Mouse (Mus musculus) hindbrain, embryonic 14.5 days (tissue): ENCODE measurements around the gene Tln1. TPM values are rescaled to one million over a fixed set of nuclear protein-coding genes. Genes with fewer than 3 reads are reported as not detected.

Experiments used
- ATAC-seq: fragments of 200-750 bp; cut with Nextera tagmentation; 2 replicates; pipeline ENCODE4 v1.8.0; 2017; ENCODE audit warnings: moderate number of reproducible peaks, mild to moderate bottlenecking, moderate TSS enrichment, moderate library complexity; ENCODE audit not compliant: low FRiP score
- DNase-seq: peaks from one replicate; pipeline ENCODE4 v3.0.0-alpha.2; 2015; ENCODE audit warnings: low spot score
- H3K27ac ChIP-seq: fragments of 300-500 bp; sonication (generic); 2 replicates; pipeline ENCODE4 v1.5.1; 2014; ENCODE audit warnings: mild to moderate bottlenecking, moderate library complexity
- H3K27me3 ChIP-seq: fragments of 300-500 bp; sonication (generic); 2 replicates; pipeline ENCODE4 v1.6.1; 2014; ENCODE audit warnings: mild to moderate bottlenecking, low read length, mixed read lengths; ENCODE audit not compliant: control insufficient read depth, insufficient read depth
- H3K36me3 ChIP-seq: fragments of 300-500 bp; sonication (generic); replicated peaks from 2 replicates; pipeline ENCODE4 v1.6.1; 2014; ENCODE audit not compliant: control insufficient read depth, insufficient read depth
- H3K4me1 ChIP-seq: fragments of 300-500 bp; sonication (generic); replicated peaks from 2 replicates; pipeline ENCODE4 v1.6.1; 2014; ENCODE audit warnings: antibody characterized with exemption, low read length, mixed read lengths; ENCODE audit not compliant: control insufficient read depth, insufficient read depth
- H3K4me2 ChIP-seq: fragments of 300-500 bp; sonication (generic); replicated peaks from 2 replicates; pipeline ENCODE4 v1.6.1; 2014; ENCODE audit warnings: mild to moderate bottlenecking, moderate library complexity
- H3K4me3 ChIP-seq: fragments of 300-500 bp; sonication (generic); replicated peaks from 2 replicates; pipeline ENCODE4 v1.5.1; 2014; ENCODE audit warnings: mild to moderate bottlenecking, low read length
- H3K9ac ChIP-seq: fragments of 300-500 bp; sonication (generic); 2 replicates; pipeline ENCODE4 v1.6.1; 2014
- H3K9me3 ChIP-seq: fragments of 300-500 bp; sonication (generic); 2 replicates; pipeline ENCODE4 v1.6.1; 2016; ENCODE audit warnings: low read length; ENCODE audit not compliant: control insufficient read depth
- WGBS: fragments of 180-500 bp; shearing (Covaris S2); extraction: QIAGEN DNeasy Blood & Tissue Kit; methylation state at CpG from one replicate; pipeline ENCODE4 v1.1.7; 2014; 5-methylcytosine and 5-hydroxymethylcytosine counted together
- polyA plus RNA-seq: library from polyadenylated mRNA; unstranded; fragments of >200 nt; fragmentation: Nextera tagmentation; extraction: Ambion mirVana; gene quantifications from 2 replicates; pipeline ENCODE4 v1.2.1, GENCODE M21; 2014

Gene Tln1
- polyA plus RNA-seq, 1 experiment from 2014 or later: 62.8 TPM

DNA sequence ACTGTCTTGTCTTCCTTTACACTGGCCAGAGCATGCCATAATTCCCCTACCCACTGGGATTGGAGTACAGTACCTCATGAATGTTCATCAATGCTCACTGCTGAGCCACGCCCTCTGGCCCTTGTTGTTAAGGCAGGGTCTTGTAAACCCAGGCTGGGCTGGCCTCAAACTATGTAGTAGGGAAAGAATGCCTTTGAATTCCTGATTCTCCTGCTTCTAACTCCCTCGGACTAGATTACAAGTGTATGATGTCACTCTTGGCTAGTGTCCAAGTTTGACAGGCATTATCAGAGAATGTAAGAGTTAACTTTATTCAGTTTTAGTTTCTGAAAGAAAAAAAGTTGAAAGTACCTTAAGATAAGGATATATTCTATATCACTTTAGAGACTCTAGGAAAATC, 1.7 kb upstream of the Tln1 start:
- Histone ChIP-seq H3K9ac (no peak overlapping the region), H3K4me2 (no peak overlapping the region), H3K4me1 (peaks cover 28% of the 10 kb centered on the region), H3K36me3 (peaks cover 55% of the 10 kb centered on the region), H3K27me3 (no peaks in the 10 kb centered on the region), H3K9me3 (no peaks in the 10 kb centered on the region), H3K4me3 (no peak overlapping the region), H3K27ac (no peak overlapping the region)
- 55% methylated on average over 2 of the region's 2 CpGs for WGBS
- no peak for ATAC-seq
- no peak for DNase-seq

DNA sequence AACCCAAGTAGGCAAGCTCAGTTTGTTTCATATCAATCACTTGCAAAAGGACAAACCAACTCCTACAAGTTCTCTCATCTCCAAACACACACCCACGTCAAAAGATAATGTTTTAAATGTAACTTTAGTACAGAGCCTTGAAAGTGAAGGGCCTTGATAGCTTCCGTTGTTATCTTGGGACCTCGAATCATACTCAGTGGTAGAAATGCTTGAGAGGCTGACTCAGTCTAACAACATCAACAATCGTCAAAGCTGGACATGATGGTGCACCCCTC, 1.0 kb upstream of the Tln1 start:
- Histone ChIP-seq H3K27me3 (no peaks in the 10 kb centered on the region), H3K9me3 (no peaks in the 10 kb centered on the region), H3K4me3 (peak overlapping the region; percentile 81), H3K36me3 (peaks cover 53% of the 10 kb centered on the region), H3K9ac (peak overlapping the region; percentile 87; the same call in 1 of the 2 replicates), H3K4me1 (peaks cover 28% of the 10 kb centered on the region), H3K4me2 (peak overlapping the region; percentile 78), H3K27ac (no peak overlapping the region)
- 86% methylated on average over 4 of the region's 4 CpGs for WGBS
- ATAC-seq (no peak), DNase-seq (no peak)

DNA sequence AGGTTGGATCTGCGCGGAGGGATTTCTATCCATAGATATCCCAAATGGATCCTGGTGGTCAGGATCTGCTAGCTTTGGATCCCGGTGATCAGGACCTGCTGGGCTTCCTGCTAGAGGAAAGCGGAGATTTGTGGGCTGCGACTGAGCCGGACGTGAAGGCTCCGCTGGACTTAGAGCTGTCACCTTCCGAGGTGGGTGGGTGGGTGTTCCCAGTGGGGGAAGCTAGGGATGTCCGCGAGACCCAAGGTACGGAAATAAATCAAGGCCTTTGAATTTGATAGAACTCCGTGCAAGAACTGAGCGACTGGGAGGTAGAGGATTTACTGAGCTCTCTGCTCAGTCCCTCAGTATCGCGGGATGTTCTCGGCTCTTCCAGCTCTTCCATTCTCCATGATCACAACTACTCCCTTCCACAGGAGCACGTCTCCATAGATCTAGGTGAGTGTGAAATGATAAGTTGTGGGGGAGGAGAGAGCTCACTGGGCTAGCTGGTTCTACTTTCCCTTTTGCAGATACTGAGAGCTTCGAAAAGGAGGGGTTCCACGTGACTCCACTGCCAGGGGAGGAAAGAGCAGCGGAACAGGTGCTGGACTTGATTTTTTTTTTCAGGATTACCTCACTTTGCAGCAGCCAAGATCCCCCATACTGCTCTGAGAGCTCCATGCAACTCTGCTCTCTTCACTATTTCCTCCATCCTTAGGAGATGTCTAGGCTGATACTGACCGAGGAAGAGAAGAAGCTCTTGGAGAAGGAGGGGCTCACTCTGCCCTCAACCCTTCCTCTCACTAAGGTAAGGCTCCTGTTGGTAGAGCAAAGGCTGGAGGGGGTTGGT, 494 bp upstream of the Tln1 start:
- 8% methylated on average over 22 of the region's 22 CpGs for WGBS
- Histone ChIP-seq H3K4me3 (peak overlapping the region; percentile 81), H3K4me1 (peaks cover 34% of the 10 kb centered on the region), H3K27me3 (no peaks in the 10 kb centered on the region), H3K9ac (peak overlapping the region; percentile 87), H3K4me2 (peak overlapping the region; percentile 78), H3K9me3 (no peaks in the 10 kb centered on the region), H3K36me3 (peaks cover 48% of the 10 kb centered on the region), H3K27ac (peak overlapping the region; percentile 96)
- DNase-seq: no peak
- peak; percentile 16; the same call in 1 of the 2 replicates for ATAC-seq

DNA sequence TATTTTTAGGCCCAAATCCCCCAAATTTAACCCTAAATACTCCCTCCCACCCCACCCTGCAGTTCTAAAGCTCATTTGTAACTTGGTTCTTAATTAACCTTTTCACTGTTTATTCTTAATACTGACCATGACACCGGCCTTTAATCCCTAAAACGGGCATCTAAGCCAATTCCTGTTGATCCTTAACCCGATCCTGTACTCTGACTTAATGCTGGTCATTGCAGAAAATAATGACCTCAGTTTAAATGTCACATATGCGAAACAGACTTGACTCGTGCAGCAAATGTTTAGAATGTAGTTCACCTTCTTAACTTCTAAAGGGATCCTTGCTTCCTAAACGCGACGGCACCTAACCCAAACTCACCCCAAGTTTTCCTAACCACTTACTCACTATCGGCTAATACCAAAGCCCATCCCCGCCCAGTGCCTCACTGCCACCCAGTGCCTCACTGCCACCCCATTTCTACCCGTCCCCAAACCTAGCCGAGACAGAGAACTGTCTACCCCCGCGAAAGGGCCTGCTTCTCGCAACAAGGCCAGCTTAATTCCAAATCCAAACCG, 975 bp downstream of the Tln1 start:
- H3K4me2 ChIP-seq: peak overlapping the region; percentile 78
- H3K4me3 ChIP-seq: peak overlapping the region; percentile 81
- H3K27ac ChIP-seq: peak overlapping the region; percentile 96
- WGBS: 4% methylated on average over 16 of the region's 16 CpGs
- peak overlapping the region; percentile 87 for H3K9ac ChIP-seq
- DNase-seq: no peak
- H3K27me3 ChIP-seq: no peaks in the 10 kb centered on the region
- H3K4me1 ChIP-seq: peaks cover 34% of the 10 kb centered on the region
- ATAC-seq: peak; percentile 13; the same call in 1 of the 2 replicates
- H3K9me3 ChIP-seq: no peaks in the 10 kb centered on the region
- peaks cover 40% of the 10 kb centered on the region for H3K36me3 ChIP-seq

DNA sequence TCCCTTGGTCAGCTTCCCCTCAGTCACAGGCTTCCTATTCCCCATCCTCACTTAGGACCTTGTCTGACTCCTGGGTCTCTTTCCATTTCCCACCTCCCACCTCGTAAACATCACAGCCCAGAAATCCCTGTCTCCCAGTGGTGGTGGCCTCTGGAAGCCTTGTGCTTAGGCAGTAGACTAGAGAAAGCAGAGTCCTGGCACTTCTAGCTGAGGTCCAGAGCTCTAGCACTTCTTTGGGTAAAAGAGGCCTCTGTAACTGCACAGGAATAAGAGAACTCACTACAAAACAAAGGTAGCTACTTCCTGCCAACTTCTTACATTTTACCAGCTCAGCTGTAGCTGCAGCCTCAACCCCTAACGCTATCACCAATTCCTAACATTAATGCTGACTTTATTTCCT, 1.5 kb downstream of the Tln1 start:
- Histone ChIP-seq H3K4me3 (peak overlapping the region; percentile 81), H3K9ac (peak overlapping the region; percentile 87), H3K4me2 (peak overlapping the region; percentile 78), H3K27me3 (no peaks in the 10 kb centered on the region), H3K4me1 (peaks cover 34% of the 10 kb centered on the region), H3K36me3 (peaks cover 39% of the 10 kb centered on the region), H3K9me3 (no peaks in the 10 kb centered on the region), H3K27ac (no peak overlapping the region)
- DNase-seq (no peak), ATAC-seq (no peak)
- WGBS: 42% methylated on average over 2 of the region's 2 CpGs

DNA sequence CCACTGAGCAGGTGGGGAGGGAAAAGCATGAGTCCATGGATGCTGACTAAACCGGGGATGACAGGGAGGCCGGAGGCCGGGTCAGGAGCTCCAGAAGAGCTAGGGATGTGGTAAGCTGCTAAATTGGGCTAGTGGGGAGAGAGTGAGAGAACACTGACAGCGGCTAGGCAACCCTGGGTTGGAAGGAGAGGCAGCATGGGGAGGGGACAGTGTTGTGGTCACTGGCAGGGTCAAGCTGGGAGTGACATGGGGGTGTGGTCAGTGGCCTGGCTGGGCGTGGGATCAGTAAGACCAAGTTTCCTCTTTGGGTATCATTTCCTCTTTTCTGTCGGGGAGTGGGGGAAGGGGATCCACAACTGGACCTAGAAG, 2.3 kb downstream of the Tln1 start:
- Histone ChIP-seq H3K27ac (no peak overlapping the region), H3K4me1 (peaks cover 34% of the 10 kb centered on the region), H3K4me3 (0 out of 2 replicates have a peak overlapping the region, but pooled peaks have one; percentile 81), H3K36me3 (peaks cover 39% of the 10 kb centered on the region), H3K27me3 (no peaks in the 10 kb centered on the region), H3K4me2 (peak overlapping the region; percentile 78), H3K9me3 (no peaks in the 10 kb centered on the region), H3K9ac (0 out of 2 replicates have a peak overlapping the region, but pooled peaks have one; percentile 18)
- ATAC-seq (no peak), DNase-seq (no peak)
- 46% methylated on average over 6 of the region's 6 CpGs for WGBS

DNA sequence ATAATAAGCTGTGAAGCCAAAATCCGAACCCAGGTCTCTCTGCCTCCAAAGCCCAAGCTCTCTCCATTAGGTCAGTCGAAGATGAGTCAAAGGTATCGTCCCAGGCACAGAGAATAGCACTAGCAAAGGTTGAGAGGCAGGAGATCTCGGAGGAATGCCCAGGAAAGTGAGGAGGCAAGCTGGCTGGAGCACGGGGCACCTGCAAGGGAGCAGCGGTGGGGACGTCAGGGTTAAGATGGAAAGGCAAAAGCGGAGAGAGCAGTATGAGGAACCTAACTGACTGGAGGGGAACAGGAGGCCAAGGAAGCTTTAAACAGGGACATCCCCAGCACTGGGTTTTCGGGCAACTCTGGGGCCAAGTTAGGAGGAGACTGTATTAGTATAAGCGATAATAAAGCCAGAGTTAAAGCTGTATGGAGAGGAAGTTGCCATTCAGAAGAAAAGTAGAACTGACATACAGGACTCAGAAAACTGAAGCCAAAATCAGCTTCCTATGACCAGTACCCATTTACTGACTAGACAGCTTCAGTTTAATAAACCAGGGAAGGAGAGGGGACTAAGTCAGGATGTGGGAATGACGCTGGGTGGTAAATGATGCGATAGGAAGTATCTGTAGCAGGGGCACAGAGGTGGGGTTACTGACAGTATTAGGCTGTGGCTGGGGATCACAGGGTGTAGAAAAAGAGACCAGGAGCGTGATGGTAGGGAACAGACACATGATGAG, 2.8 kb downstream of the Tln1 start:
- 80% methylated on average over 13 of the region's 13 CpGs for WGBS
- no peak overlapping the region for H3K4me3 ChIP-seq
- H3K27ac ChIP-seq: no peak overlapping the region
- H3K36me3 ChIP-seq: peaks cover 39% of the 10 kb centered on the region
- H3K9ac ChIP-seq: 0 out of 2 replicates have a peak overlapping the region, but pooled peaks have one; percentile 18
- no peaks in the 10 kb centered on the region for H3K27me3 ChIP-seq
- no peak for ATAC-seq
- no peaks in the 10 kb centered on the region for H3K9me3 ChIP-seq
- peaks cover 34% of the 10 kb centered on the region for H3K4me1 ChIP-seq
- peak overlapping the region; percentile 78; the same call in 1 of the 2 replicates for H3K4me2 ChIP-seq
- DNase-seq: no peak

DNA sequence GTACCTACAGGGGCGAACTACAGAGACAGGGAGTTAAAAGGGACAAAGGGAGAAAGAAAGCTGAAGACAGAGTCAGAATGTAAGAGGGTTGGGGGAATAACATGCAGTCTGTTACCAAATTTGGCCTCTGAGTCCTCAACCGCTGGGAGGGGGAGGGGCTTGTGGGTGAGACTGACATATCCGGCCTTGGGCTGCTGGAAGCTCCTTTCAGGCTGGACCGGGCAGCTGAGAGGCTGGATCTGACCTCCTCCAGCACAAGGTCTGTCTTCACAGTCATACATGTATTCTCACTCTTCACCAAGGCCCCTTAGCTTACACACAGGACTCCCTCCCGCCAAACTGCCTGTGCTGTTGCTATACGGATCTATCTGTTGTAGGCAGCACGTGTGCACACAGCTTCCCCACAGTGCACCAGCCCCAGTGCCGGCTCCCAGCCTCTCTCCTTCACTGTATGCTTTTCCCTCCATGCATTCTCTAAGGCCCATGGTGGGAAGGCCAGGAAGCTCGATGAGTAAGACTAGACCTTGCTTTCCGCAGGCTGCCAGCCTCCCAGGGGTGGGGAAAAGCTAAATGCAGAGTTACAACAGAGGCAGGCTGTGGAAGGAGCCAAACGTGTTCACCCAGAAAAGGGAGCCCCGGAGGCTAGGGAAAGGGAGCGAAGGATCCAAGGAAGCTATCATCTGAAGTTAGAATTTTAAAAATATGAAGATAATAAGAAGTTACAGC, 3.7 kb downstream of the Tln1 start:
- ATAC-seq: no peak

More for the DNA sequence above, 3.7 kb downstream of the Tln1 start:
- 0 out of 2 replicates have a peak overlapping the region, but pooled peaks have one; percentile 18 for H3K9ac ChIP-seq
- H3K27me3 ChIP-seq: no peaks in the 10 kb centered on the region
- 25% methylated on average over 13 of the region's 13 CpGs for WGBS
- 0 out of 2 replicates have a peak overlapping the region, but pooled peaks have one; percentile 2 for H3K27ac ChIP-seq
- peaks cover 43% of the 10 kb centered on the region for H3K36me3 ChIP-seq
- H3K4me2 ChIP-seq: peak overlapping the region; percentile 27; the same call in 1 of the 2 replicates
- peaks cover 28% of the 10 kb centered on the region for H3K4me1 ChIP-seq
- no peaks in the 10 kb centered on the region for H3K9me3 ChIP-seq
- no peak for DNase-seq
- H3K4me3 ChIP-seq: no peak overlapping the region
